Mouse (Mus musculus) T-helper 1 cell (primary cell): ENCODE data around the gene Ntm.

ENCODE experiments used
- in situ Hi-C: fragments of 300-600 bp; cut with MboI, MseI; formaldehyde crosslinking; loops from one replicate; pipeline ENCODE4 v1.15.1; 2025; ENCODE audit warnings: high pct_unique_total_duplicates

The Ntm gene

DNA sequence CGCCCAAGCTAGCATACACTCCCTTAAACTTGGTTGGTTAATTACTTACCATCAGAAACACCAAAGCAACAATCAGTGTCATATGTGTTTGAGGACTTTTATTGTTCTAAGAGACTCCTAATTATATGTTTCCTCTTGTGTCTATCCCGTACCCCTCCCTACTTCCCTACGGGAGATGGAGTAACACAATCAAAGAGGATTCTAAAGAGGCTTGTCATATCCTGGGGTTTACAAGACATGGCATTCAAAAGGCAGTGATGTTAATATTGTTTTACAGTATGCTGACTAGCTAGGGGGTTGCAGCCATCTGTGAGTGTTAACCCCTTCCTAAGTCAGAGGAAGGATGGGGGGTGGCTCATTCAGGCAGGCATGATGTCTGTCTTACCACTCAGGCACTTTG, 715.1 kb downstream of the Ntm start:
- in situ Hi-C loops, result no loop called here

DNA sequence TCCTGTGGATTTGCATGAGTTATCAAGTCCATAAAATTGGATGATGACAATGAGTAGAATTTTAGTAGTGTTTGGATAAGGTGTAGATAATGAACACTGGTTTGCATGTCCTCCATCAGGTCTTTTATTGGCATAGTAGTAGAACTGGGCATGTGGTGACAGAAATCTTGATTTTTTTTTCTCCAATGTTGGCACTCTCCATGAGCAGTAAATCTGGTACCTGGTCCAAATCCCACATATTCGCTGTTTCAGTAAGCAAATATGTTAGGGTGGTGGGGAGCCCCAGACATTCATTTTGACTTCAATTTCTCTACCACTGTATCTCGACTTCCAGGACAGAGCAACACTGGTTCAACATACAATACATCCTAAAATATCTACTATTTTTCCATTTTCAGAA, 718.9 kb downstream of the Ntm start:
- in situ Hi-C loops, result no loop called here

DNA sequence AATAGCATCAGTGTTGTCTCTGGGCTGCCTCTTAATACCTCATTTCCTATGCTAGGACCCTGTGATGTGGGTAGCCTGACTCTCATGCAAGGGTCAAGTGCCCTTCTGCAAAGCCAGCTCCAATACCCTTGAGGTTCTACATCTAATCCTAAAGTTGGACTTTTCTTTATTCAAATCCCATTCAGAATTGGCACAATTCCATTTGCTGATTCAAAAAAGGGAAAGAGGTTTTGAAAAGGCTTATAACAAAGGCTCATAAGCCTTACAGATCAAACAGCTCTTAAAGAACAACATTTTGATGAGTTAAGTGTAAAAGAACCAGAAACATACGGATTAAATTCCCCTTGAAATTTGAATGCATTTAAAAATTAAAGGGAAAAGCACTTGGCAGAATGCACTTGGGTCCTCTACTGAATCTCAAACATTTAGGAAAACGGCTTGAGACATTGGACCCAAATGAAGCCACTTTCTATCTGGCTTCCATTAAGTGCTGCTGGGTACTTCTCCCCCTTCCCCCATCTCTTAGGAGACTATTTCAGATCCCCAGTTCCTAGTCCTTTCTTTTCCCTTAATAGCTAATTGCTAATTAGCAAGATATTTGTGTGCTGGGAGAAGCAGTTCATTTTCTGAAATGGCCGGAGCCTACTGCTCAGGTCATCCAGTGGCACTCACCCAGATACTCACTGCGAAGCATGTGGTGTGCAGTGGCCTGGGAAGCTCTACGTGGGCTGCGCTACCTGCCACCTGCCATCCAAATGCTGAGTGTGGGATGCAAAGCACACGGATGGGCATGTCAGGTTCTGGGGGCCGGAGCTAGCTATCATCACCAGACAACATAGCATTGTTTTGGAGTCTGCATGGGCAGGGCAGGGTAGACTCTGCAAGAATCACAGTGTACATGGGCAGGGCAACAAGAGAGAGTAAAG, 720.2 kb downstream of the Ntm start:
- in situ Hi-C loops, result no loop called here

DNA sequence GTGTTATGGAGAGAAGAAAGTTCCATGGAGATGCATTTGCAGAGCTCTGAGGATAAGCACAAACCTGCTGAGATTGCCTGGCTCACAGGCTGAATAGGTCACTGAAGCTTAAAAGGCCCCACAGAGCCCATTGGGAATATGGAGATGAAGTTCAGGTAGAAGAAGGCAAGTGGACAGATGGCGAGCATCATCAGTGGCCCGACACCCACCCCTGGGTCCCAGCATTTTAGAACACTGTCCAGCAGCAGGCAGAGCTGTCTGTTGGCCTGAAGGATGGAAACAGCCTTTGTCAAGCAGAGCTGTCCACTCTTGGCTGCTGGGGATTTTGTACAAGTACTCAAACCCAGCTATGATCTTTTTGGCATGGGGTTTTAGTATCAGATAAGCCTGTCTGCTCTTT, 722.1 kb downstream of the Ntm start:
- in situ Hi-C loops, result no loop called here

DNA sequence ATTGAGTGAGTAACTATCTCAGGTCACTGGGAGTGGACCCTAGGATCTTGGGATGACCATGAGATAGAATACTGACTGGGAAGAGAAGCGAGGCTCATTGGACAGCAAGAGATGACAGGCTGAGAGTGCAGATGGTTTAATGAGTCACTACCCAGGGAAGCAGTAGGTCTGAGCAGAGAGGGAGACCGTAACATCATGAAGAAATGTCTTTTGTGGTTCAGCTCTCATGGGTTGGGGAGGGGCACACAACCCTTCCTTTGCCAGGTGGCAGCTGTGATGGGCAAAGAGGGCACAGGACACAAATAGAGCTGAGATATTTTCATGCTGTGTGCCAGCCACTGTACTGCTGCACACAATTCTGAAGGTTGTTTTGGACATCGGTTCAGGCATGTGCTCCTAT, 724.0 kb downstream of the Ntm start:
- in situ Hi-C loops, result no loop called here

DNA sequence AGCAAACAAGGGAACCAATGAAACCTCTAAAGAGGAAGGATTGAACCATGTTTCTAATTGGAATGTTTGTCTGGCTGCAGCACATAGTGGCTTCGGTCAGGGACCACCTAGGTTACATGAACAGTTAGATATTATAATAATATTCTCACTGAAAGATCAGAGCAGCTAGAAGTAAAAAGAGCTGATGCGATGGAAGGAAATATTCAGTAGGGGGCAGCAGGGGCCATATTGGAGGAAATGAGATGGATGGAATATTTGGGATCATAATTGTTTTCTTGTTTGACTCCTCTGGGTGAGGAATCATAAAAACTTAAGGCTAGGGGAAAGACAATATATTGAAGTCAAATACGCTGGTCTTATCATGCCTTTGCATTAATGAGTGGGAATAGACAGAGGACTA, 726.2 kb downstream of the Ntm start:
- in situ Hi-C loops, result no loop called here

DNA sequence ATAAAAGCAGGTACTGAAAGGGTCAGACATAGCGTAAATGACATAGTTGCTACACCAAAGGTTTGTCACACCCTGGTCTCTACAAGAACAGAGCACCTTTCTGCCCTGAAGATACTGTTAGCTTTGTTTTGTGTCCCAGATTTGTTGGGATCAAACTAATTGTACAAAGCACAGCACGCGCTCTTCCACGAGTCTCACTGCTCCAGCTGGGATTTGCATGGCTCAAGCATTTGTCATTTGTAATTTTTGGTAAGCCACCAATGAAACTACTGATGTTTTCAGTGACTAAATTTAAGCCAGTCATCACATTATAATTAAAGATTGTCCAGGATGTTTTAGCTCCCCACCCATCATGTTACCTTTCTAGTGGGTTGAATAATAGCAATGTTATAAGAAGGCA, 735.2 kb downstream of the Ntm start:
- in situ Hi-C loops, result no loop called here

DNA sequence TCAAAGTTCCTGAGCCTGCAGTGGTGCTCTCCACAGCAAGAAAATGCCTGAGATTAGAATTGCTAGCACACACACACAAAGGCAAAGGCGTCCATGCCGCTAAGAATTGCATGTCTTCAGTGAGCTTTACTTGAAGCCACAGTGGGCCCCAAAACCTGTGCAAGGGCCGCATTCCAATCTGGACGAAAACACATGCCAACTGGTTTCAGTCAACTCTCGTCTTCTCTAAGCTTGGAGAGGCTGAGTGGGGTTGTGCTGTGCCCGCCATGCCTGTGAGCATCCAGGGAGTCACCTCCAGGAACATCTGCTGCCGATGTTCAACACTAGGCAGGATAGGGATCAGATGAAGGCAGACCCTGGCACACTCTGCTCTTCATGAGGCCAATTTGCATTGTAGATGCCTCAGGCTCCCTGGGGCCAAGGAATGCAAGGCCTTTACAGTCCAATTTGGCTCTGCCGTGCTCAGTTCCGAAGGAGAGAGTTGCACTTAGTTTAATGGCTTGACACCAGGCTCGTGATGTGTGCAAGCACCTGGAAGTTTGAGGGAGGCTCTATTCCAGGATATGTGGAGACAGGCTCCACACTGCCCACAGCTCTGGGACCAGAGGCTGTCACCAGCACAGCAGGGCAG, 739.9 kb downstream of the Ntm start:
- in situ Hi-C loops, result no loop called here

DNA sequence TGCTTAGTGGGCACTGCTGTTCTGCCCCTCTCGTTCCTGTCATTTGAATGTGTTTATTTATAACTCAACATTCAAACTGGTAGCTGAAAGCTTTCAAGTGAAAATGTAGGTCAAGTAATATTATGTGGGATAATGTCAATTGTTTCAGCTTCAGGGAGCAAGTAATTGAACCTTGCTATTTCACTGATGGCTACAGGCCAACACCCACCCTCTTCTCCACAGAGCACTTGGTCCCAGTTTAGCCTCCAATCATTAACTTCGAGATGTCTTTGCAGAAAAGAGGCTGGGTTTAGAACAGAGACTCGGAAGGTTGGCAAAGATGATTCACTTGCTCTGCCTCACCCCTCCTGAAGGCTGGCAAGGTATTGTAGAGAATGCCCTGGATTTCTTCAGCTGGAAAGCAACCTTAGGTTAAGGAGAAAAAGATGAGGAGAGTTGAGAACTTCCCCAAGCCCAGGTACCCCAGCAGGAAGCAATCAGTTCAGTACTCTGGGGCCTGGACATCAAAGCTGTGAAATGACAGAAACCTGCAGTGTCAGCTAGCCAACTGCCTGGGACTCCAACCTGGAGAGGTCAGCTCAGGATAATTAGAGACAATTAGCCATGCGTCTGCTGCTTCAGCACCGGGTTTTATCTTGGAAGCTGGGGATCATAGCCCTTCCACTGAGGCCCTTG, 741.9 kb downstream of the Ntm start:
- in situ Hi-C loops, result no loop called here

DNA sequence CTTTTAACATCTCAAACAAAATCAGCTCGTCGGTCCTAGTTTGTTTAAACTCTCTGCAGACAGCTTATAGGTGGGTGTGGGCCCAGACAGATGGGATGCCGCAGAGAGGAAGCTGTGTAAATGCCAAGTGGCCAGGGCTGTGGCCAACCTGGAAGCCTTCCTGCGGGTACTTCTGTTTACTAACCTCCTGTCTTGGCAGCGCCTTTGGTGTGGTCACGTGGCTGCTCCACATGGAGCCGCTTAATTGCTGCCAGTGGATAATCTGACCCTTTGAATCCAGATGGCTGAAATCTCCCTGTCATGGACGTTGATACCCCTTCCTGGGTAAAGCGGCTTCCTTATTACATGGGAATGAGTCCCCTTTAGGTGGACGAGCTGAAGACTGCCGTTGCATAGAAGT, 742.4 kb downstream of the Ntm start:
- in situ Hi-C loops, result no loop called here

DNA sequence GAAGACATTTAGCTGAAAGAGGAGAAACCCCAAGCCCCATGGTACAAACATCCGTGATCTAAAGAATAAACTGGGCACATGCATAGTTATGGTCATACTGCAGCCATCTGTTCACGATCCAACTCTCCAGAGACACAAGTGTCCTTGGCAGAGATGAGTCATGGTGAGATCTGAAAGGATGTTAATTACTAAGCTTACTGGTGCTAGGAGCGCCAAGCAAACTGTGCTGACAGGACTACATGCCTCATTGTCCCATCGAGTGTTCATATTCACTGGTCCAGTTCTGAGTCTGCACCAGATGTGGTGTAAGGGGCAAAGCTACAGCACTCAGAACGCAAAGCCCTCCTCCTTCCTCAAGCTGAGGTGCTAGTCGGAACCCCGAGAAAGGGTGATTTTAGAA, 745.0 kb downstream of the Ntm start:
- in situ Hi-C loops, result no loop called here

DNA sequence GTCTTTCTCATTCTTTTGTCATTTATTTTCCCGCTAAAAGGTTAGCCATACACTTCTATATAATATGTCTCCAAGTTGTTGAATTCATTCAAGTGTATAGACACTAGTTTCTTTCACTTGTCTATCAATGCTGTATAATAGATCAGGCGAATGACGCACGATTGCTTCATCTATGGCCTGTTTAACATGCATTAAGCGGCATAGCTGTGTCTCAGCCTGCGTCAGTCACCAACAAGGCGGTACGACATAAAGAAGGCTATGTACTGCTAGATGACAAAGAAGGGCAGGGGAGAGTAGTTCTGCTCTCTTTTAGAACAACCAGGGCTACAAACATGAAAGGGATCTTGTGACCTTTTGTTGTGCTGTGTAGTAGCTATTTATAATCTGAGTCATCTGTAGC, 746.4 kb downstream of the Ntm start:
- in situ Hi-C loops, result no loop called here

DNA sequence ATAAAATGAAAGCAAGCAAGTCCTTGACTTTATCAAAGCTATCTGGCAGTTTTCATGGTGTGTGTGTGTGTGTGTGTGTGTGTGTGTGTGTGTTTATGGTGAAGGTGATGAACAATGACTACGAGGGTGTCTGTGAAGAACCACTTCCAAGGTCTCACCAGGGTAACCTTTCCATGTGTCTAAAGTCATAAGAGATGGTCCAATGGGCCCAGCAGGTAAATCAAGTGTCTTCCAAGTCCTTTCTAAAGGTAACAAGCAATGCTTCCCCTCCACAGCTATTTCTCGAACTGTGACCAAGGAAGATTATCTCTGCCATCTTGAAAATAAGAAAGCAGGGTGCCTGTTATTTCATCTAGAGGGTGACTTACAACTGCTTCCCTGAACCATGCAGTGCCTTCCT, 747.1 kb downstream of the Ntm start:
- in situ Hi-C loops, result no loop called here

DNA sequence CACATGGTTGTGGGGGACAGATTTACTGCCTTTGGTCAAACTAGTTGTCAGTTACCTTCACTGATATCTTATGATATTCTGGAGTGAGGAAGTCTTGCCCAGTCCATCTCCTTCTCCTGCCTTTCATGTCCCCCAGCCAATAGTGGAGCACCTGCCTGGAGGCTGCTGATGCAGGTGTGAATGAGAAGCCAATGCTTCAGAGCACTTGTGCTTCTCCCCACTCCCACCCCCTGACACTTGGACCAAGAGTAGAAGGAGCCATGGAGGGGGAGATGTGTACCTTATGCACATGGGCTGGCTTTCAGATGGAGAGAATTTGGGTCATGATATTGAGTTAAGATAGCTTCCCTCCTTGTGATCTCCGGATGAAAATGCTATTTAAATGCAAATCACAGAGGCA, 747.7 kb downstream of the Ntm start:
- in situ Hi-C loops, result no loop called here

DNA sequence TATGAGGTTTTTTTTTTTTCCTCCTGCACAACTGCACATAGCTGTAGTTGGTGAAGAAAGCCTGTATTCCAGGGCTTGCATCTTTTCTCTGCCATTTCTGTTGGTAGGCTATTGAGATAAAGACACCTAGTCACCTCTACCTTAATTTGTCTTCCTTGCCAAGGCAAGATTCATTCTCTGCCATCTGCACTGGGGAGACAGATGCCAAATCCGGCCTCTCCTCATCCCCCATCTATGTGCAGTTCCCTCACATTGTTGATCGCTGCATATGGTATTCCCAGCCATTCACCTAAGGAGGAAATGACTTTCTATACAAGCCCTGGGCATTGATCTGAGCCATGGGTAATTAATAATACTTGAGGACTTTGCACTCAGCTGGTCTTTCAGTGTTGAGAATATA, 753.7 kb downstream of the Ntm start:
- in situ Hi-C loops, result no loop called here

DNA sequence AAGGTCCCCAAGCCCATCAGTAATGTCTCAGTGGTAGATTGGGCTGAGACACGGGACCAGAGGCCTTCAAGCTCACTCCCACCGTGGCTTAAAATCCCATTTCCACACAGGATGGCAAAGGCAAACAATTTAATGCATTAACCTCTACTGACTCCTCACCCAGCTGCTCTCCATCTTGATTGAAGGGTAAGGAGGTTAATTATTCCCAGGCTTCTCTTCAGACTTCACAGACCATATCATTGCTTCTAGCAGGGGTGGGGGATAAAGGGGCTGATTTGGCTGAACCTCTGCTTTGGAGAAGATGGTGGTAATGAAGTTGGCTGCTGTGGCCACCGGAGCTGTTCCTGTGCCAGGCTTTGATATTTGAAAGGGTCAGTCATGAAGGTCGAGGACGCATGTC, 754.8 kb downstream of the Ntm start:
- in situ Hi-C loops, result no loop called here

DNA sequence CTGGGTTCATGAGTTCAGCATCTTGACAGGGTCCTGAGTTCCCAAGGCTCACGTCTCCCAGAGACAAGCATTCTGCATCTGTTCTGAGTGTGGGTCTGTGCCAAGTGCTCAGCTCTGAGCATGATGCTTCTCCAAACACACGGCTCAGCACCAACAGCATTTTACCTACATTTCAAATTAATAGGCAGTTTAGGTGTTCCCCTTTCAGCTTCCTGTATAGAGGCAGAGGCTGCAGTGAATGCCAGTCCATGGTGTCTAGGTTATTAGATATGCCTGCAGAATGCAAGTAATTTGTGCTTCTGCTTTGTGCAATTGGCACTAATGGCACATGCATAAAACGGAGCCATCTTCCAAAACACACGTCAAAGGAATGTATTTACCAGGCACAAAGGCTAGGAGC, 757.3 kb downstream of the Ntm start:
- in situ Hi-C loops, result no loop called here

DNA sequence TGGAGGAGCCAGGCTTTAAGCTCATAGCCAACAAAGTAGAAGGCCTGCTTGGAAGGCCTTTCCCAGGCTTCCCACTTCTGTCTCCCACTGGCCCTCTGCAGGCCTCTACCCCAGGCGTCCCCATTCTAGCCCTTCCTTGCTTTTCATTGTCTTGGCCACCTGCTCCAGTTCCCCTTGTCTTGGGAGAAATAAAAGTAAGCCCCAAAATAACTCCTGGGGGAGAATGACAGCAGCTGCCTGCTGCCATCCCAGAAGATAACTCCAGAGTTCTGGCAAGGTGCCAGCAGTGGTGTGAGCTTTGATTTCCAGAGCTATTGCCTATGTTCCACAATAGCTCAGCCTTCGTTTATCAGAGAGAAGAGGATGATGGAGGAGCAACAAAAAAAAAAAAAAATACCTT, 760.7 kb downstream of the Ntm start:
- in situ Hi-C loops, result no loop called here

DNA sequence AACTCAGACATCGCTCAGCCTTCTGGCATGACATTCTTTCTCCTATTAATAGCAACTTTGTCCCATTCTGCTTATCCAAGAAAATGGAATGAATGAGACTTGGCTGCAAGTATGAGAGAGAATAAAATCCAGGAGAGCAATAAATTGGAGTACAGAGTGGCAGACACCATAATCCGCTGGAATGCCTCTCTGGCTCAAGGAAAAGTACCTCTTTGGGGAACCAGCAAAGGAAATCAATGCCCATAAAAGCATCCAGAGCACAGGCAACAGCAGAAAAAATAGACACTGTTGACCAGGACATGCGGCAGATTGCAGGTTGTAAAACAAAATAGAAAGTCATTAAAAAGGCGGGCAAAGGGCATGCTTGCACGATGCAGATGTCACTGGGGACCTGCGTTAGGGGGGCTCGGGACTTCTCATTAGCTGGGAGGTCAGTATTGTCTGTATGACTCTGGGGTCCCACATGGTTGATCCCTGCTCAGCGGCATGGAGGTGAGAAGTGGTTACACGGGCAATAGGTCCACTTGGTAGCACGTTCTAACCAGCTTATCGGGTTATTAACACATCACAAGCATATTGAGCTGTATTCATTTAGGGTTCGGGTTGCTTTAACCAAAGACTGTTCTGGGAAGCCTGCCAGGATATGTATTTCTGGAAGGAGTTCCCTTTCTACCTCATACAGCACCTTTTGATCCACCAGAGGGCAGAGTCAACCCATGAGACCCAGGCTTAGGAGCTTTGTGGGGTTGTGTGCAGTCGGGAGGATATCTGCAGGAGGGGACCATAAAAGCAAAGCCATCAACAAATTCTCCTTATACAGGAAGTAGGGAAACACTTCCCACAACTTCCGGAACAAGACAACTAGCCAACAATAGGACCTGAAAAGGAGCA, 761.5 kb downstream of the Ntm start:
- in situ Hi-C loops, result no loop called here

DNA sequence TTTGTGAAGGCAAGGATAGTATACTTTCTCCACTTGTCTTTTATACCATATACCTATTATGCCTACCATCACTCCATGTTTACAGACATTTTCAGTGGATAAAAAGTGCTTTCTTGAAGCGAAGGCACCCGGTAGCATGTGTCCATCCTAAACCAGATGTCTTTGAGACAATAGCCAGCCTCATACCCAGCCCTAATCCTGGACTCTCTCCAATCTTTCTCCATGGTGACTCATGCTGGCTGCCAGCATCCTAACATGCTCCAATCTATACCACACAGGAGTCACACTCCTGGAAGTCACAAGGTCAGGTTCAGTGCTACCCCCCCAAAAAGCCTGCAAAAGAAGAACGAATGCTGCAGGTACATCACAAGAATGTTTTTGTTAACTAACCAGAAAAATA, 765.9 kb downstream of the Ntm start:
- in situ Hi-C loops, result no loop called here

DNA sequence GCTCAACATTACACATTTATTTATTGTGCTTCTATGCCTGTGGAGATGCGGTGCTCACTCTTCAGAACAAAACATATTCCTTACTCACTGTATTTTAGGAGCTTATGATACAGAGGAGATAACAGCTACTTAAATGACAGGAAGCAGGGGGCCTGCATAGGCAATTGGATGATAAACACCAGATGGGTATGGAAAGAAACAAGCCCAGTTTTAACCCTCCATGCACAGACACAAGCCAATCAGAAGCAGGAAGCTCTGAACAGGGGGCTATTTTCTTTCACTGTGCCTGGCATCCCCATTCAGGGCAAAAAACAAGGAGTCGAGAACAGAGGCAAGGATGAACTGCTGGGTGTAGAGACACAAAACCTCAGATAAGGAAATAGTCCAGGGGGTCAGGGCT, 768.7 kb downstream of the Ntm start:
- in situ Hi-C loops, result no loop called here

DNA sequence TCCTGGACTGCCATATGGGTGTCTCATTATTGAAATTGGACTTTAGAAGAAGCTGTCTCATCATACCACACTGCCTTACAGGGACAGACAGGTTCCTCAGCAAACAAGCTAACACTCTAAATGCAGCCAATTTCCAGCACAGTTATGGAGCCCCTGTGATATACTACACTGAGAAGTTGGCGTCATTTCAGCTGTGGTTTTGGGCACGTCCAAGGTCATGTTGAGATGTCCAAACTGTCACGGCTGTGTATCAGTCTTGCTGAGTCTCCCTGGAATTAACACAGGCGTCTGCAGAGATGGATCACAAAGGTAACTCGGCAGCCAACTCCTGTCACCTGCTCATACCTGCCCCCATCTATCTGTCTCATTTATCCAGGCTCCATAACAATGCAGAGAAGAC, 779.9 kb downstream of the Ntm start:
- in situ Hi-C loops, result no loop called here
